Mouse (Mus musculus) ovary, adult 18-20 months (tissue): Measurements from ENCODE around the gene Tmprss11g.

Experiments
- DNase-seq: peaks from one replicate; pipeline ENCODE4 v3.0.0; 2022; ENCODE audit warnings: low spot score, mixed read lengths

The Tmprss11g gene

DNA sequence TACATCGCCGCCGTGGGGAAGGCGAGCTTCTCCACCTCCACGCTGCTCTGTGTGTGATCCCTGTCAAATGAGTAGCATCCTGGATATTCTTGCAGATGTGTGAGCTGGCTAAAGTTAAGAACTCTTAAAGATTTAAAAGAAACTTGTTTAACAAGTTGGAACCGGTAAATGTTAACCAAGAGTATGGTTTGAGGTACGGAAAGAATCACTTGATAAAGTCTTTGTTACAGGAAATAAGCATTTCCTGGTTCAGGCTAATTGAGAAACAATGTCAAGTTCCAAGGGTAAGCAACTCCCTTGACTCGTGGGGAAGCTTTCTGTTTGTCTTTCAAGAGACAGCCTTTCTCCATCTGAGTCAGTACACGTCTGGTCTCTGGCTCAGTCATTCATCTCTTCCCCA, at the start of gene Tmprss11g:
Tmprss11g (minus strand) TSS at position 101 of the 400 bp plus-strand sequence.
- no peak for DNase-seq

GRCm38 (mm10) chr5:86546693-86547092, 28.3 kb upstream of the Tmprss11g start:
- DNase-seq = no peak

GRCm38 (mm10) chr5:86540601-86541000, 22.2 kb upstream of the Tmprss11g start:
- no peak for DNase-seq

GRCm38 (mm10) chr5:86528725-86529124, 10.3 kb upstream of the Tmprss11g start:
- DNase-seq = no peak

DNA sequence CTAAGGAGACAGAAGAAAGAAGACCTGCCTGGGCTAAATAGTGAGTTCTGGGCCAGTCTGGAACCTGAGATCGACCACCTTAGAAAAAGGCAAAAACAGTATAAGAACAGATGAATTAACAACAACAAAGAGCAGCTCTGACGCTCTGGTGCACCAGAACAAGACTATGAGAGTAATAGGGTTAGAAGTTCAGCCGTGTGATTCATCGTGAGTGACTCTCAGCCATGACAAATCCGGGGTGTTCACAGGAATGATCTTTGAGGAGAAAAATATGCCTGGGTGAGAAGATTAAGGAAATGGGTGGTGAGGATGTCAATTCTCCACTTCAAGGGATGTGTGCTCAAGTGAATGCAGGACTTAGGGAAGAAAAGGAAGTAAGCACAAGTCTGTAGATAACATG, 6.9 kb downstream of the Tmprss11g start:
- DNase-seq = no peak

DNA sequence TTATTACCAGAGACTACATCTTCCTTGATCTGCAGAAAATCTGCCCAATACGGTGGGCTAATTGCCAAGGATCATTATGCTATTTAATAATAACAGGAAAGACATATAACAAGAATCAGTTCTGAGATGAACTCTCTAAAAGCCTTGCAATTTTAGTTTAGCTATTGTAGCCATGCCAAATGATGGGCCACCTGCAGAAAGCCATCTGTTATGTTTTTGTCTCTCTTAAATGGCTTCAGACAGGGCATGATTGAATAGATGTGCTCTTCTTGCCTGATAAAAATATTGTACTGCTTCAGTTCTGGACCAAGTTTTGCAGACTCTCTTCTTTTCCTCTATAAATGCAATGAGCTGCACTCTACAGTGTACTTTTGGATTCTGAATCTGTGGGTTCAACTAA, 24.9 kb downstream of the Tmprss11g start:
- no peak for DNase-seq

- DNase-seq = no peak
These were observed 35.8 kb downstream of the Tmprss11g start for GRCm38 (mm10) chr5:86482562-86482961.

DNA sequence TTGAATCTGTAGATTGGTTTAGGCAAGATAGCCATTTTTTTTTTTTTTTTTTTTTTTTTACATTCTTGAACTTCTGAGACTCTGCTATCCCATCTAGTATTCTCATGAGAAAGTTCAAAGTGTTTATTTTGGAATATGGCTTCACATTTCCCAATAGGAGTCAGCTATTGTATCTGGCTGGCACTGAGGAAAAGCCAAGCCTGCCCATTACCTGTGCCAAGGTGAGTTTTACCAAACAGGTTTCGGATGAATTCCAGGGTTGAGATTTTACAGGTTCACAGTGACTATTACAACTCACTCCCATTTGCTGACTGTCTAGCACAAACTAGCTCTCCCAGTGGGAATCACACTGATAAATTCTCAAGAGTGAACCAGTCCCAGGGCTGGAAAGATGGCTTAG, 36.4 kb downstream of the Tmprss11g start:
- no peak for DNase-seq

GRCm38 (mm10) chr5:86473859-86474258, 44.5 kb downstream of the Tmprss11g start:
- DNase-seq = no peak

DNA sequence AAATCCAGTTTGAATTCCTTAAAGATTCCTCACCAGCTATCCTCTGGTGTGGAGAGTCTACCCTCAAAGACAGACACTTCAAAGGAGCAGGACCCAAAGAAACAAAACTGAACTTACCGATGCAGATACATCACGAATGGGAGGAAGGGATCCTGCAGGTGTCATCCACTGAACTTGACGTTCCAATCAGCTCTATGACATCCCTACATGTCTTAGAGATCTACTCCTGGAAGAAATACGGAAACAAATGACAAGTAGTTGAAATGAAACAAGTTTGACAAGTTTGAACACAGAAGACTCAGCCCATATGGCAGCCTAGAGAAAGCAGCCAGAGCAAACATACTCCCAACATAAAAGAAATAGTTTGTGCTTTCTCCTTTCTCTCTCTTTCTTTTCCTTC, 49.5 kb downstream of the Tmprss11g start, which contains the start of gene Tmprss11a:
Tmprss11a (minus strand) TSS at position 101 of the 400 bp plus-strand sequence.
- DNase-seq = no peak

DNA sequence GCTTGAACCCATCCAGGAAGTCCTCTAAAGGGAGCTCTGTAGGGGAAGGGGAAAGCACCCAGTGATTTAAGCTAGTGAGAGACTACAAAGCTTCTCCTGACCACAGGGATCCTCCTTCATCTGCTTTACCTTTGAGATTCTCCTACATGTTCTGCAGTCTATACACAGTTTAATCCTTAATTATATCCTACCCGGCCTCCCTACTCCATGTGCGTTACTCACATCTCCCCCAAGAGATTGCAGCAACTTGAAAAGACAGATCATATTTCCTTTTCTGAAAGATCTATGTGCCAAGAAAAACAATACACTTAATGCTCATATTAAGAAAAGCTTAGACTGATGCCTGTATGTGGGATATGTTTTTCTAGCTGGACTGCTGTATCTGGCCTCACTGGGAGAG, 79.1 kb downstream of the Tmprss11g start:
- DNase-seq = no peak

GRCm38 (mm10) chr5:86438548-86438947, 79.9 kb downstream of the Tmprss11g start:
- DNase-seq = no peak
